Comparison of ENCODE assay signal across 17 mouse cellular contexts in the genomic region with DNA sequence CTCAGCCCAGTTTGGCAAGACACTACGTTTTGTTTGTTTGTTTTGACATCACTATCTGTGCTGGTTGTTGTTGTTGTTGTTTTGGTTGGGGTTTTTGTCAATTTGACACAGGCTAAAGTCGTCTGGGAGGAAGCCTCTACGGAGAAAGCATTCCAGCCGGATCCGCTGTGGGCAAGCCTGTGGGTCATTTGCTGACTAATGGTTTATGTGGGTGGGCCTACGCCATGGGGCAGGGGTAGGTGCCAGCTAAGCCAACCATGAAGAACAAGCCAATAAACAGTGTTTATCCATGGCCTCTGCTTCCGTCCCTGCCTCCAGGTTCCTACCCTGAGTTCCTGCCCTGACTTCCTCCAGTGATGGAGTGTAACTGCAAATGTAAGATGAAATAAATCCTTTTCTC.
"Had no signal": no experiment of that assay in that cellular context is flagged by ENCODE, and none has a peak within 500 bp of the region (broad histone marks: within the 10 kb centered on the region; RNA-seq: fewer than 3 reads in every experiment).

No protein-coding gene starts in this region.

- H3K4me1 ChIP-seq: midbrain, embryonic 10.5 days; midbrain, embryonic 12.5 days; neural tube, embryonic 13.5 days; neural tube, embryonic 15.5 days had no signal

- H3K27me3 ChIP-seq: midbrain, embryonic 12.5 days; neural tube, embryonic 13.5 days; neural tube, embryonic 15.5 days had no signal

- DNase-seq: lung, adult 18-20 months; lung, embryonic 14.5 days; lung, postnatal 10 days; lung, postnatal 4 days; midbrain, embryonic 14.5 days; retina, postnatal 1 day; right cerebral cortex, adult 18-20 months; right cerebral cortex, postnatal 25 days; right cerebral cortex, postnatal 4 days; spleen, adult 18-20 months; thymus, adult 18-20 months; thymus, postnatal 14 days; thymus, postnatal 36 days had no signal

- H3K4me3 ChIP-seq: midbrain, embryonic 10.5 days; midbrain, embryonic 12.5 days; neural tube, embryonic 13.5 days; neural tube, embryonic 15.5 days had no signal

- H3K36me3 ChIP-seq: midbrain, embryonic 10.5 days; midbrain, embryonic 12.5 days; neural tube, embryonic 13.5 days; neural tube, embryonic 15.5 days had no signal

- H3K27ac ChIP-seq: midbrain, embryonic 10.5 days; midbrain, embryonic 12.5 days; neural tube, embryonic 13.5 days; neural tube, embryonic 15.5 days had no signal
